Mouse (Mus musculus): ENCODE measurements around the gene Fdx1l. TPM values are rescaled to one million over a fixed set of nuclear protein-coding genes. Genes with fewer than 3 reads are reported as not detected.
A peak's percentile ranks its signal among the peaks of the same experiment; 100 is the strongest.
"Not testable (repeated sequence)": the region's sequence is repeated elsewhere in the genome, so short reads cannot be mapped to it uniquely, and the experiment has no call there.

Fdx1l gene
- polyA plus RNA-seq, 1 experiment from 2014 or later = 54.8 TPM

DNA sequence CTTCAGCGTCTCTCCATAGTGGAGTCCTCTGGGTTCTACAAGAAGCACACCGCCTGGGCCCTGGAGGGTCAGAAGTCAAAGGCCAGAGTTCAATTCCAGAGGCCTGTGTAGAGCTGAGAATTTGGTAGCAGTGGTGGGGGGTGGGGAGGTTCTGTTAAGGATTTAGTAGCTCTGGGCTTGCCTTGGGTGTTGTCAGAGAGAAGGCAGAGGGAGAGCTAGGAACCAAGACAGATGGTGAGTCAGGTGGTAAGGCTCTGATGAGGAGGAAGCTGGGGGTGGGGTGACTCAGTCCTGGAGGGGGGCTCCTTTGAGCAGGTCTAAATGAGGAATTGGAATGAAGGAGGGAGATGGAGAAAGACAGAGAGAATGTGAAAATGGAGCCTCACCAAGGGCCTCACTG lies 10.5 kb downstream of the Fdx1l start:
- H3K4me3 ChIP-seq = no peak overlapping the region
- 78% methylated on average over 2 of the region's 2 CpGs for WGBS
- H3K4me1 ChIP-seq = no peaks in the 10 kb centered on the region
- H3K36me3 ChIP-seq = peaks cover 42% of the 10 kb centered on the region
- H3K27ac ChIP-seq = no peak overlapping the region
- no peaks in the 10 kb centered on the region for H3K27me3 ChIP-seq
- no peak overlapping the region for H3K9ac ChIP-seq
- no peaks in the 10 kb centered on the region for H3K9me3 ChIP-seq
- H3K4me2 ChIP-seq (replicated peaks) = no peak overlapping the region
- no peak for ATAC-seq (ENCODE audit: low FRiP score, low read depth)

DNA sequence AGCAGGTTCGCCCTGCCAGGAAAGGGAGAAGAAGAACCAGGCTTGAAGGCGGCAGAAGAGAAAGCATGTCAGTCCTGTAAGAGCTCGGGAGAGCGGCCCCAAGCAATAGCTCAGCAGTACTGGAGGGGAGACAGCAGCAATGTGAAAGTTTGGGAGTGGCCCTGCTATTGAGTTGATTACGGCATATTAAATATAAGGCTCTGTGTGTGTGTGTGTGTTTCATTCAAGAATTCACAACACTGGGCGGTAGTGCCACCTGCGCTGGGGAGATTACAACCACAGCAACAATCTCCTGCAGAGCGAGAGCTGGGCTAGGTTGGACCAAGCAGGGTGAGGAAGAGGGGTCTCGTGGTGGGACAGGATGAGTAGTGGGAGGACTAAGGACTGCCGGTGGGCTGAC lies 21.8 kb downstream of the Fdx1l start:
- WGBS = 64% methylated on average over 10 of the region's 10 CpGs
- ATAC-seq (ENCODE audit: low FRiP score, low read depth) = no peak
- no peak overlapping the region for H3K4me3 ChIP-seq
- no peaks in the 10 kb centered on the region for H3K36me3 ChIP-seq
- no peak overlapping the region for H3K9ac ChIP-seq
- peaks cover 2% of the 10 kb centered on the region; the same call in 1 of the 2 replicates for H3K27me3 ChIP-seq
- no peaks in the 10 kb centered on the region for H3K9me3 ChIP-seq
- no peak overlapping the region for H3K4me2 ChIP-seq (replicated peaks)
- H3K4me1 ChIP-seq = no peaks in the 10 kb centered on the region
- no peak overlapping the region for H3K27ac ChIP-seq

DNA sequence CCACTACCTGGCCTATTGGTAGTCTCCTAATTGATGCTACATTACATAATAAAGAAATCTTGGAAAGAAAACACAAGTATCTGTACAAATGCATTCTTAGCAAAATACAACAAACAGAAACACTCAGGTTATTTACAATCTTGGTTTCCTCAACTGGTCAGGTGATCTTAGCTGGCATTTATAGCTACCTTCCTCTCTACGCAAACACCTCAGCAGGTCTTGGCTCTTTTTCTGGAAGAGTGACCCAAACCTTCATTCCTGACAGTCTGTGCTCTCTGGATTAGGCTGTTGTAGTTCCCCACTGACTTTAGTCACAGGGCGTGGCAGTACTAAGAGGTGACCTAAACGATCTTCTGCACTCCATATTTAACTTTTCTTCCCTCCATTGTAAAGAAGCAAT lies 28.2 kb downstream of the Fdx1l start:
- WGBS = 82% methylated on average over 3 of the region's 3 CpGs
- Histone ChIP-seq H3K4me1 (no peaks in the 10 kb centered on the region), H3K9me3 (no peaks in the 10 kb centered on the region), H3K36me3 (no peaks in the 10 kb centered on the region), H3K4me3 (no peak overlapping the region), H3K9ac (no peak overlapping the region), H3K27ac (no peak overlapping the region), H3K4me2 (replicated peaks) (no peak overlapping the region), H3K27me3 (peaks cover 6% of the 10 kb centered on the region)
- no peak for ATAC-seq (ENCODE audit: low FRiP score, low read depth)

DNA sequence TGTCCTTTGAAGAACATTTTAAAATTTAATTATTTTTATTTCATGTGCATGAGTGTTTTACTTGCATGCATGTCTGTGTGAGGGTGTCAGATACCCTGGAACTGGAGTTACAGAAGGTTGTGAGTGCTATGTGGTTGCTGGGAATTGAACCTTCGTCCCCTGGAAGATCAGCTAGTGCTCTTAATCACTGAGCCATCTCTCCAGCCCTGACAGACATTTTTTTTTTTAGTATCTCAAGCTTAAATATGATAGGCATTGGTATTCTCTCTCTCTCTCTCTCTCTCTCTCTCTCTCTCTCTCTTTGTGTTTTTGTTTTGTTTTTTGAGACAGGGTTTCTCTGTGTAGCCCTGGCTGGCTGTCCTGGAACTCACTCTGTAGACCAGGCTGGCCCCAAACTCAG lies 28.6 kb downstream of the Fdx1l start:
- not testable (repeated sequence) for ATAC-seq (ENCODE audit: low FRiP score, low read depth); H3K36me3 ChIP-seq; H3K4me2 ChIP-seq (replicated peaks); H3K4me3 ChIP-seq; H3K27ac ChIP-seq; H3K4me1 ChIP-seq; H3K9ac ChIP-seq; H3K9me3 ChIP-seq
- H3K27me3 ChIP-seq = peaks cover 10% of the 10 kb centered on the region
- 52% methylated on average over 1 of the region's 1 CpGs for WGBS

DNA sequence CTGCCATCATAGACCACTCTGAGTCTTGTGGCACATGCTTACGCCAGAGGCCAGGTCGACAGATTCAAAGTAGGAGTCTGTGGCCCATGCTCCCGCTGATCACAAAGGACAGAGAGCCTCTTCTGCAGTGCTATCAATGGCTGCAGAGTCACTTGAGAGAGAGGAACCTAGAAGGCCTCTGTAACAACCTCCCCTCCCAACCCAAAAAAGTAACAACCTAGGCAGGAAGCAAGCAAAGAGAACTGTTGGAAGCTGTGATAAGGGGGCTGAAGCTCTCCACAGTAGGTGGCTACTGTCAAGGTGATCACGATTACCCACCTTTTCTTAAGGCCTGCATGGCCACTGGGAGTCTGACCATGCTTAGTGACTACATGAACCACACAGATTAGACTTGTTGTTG lies 29.9 kb downstream of the Fdx1l start:
- Histone ChIP-seq H3K27ac (no peak overlapping the region), H3K27me3 (peaks cover 22% of the 10 kb centered on the region), H3K4me3 (no peak overlapping the region), H3K36me3 (no peaks in the 10 kb centered on the region), H3K9ac (no peak overlapping the region), H3K9me3 (0 out of 2 replicates have a peak, but pooled peaks cover 5% of the 10 kb centered on the region), H3K4me1 (no peaks in the 10 kb centered on the region), H3K4me2 (replicated peaks) (no peak overlapping the region)
- WGBS = 77% methylated on average over 4 of the region's 4 CpGs
- no peak for ATAC-seq (ENCODE audit: low FRiP score, low read depth)

DNA sequence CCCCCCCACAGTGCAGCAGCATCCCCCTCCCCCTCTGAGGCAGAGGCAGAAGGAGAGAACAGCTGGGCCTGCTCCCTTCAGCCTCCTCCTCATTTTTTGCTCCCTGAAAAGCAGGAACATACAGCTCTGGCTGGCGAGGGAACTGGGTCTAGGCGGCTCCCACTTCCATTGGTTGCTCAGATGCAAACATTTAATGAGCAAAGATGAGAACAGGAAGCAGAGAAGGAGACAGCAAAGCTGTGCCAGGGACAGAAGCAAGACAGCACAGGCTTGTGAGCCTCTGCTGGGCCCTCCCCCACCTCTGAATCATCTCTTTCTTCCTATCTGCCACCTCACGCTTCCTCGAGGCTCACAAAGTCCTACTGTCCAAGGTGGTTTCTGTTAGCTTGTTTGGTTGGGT lies 32.1 kb downstream of the Fdx1l start:
- peaks cover 17% of the 10 kb centered on the region for H3K4me1 ChIP-seq
- H3K36me3 ChIP-seq = no peaks in the 10 kb centered on the region
- ATAC-seq (ENCODE audit: low FRiP score, low read depth) = no peak
- no peak overlapping the region for H3K4me3 ChIP-seq
- H3K9me3 ChIP-seq = 0 out of 2 replicates have a peak, but pooled peaks cover 5% of the 10 kb centered on the region
- H3K4me2 ChIP-seq (replicated peaks) = no peak overlapping the region
- peaks cover 45% of the 10 kb centered on the region for H3K27me3 ChIP-seq
- no peak overlapping the region for H3K9ac ChIP-seq
- 37% methylated on average over 4 of the region's 4 CpGs for WGBS
- H3K27ac ChIP-seq = no peak overlapping the region

DNA sequence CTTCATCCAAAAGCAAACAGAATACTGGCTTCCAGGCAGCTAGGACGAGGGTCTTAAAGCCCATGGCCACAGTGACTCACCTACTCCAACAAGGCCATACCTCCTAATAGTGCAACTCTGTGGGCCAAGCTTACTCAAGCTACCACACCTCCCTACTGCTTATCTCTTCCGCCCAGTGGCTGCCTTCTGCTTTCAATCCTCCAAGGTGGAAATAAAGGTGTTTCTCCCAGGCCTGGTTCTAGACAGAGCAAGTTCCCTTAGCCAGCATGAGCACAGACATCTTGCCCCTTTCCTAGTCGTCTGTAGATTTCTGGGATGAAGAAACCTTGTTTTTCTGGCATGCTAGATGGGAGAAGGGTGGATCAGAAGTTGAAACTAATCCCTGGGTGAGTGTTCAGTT lies 33.6 kb downstream of the Fdx1l start:
- no peaks in the 10 kb centered on the region for H3K36me3 ChIP-seq
- no peak overlapping the region for H3K9ac ChIP-seq
- peaks cover 60% of the 10 kb centered on the region for H3K27me3 ChIP-seq
- 0 out of 2 replicates have a peak, but pooled peaks cover 5% of the 10 kb centered on the region for H3K9me3 ChIP-seq
- 73% methylated on average over 3 of the region's 3 CpGs for WGBS
- peaks cover 22% of the 10 kb centered on the region for H3K4me1 ChIP-seq
- no peak overlapping the region for H3K4me2 ChIP-seq (replicated peaks)
- no peak overlapping the region for H3K4me3 ChIP-seq
- no peak overlapping the region for H3K27ac ChIP-seq
- no peak for ATAC-seq (ENCODE audit: low FRiP score, low read depth)

DNA sequence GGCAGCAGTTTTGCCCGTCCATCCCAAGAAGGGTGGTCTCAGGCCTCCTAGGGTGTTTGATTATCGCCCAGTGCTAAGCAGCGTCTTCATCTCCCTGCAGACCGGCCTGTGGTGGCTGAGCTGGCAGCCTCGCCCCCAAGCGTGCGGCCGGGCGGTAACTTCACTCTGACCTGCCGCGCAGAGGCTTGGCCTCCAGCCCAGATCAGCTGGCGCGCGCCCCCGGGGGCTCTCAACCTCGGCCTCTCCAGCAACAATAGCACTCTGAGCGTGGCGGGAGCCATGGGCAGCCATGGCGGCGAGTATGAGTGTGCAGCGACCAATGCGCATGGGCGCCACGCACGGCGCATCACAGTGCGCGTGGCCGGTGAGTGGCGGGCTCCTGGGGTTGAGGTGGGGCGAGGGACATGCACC lies 35.9 kb downstream of the Fdx1l start:
- Histone ChIP-seq H3K4me1 (peaks cover 37% of the 10 kb centered on the region), H3K9me3 (0 out of 2 replicates have a peak, but pooled peaks cover 5% of the 10 kb centered on the region), H3K27me3 (peaks cover 83% of the 10 kb centered on the region), H3K4me2 (replicated peaks) (peak overlapping the region; percentile 70), H3K4me3 (peak overlapping the region; percentile 45), H3K36me3 (no peaks in the 10 kb centered on the region), H3K9ac (peak overlapping the region; percentile 51), H3K27ac (no peak overlapping the region)
- ATAC-seq (ENCODE audit: low FRiP score, low read depth) = no peak
- 2% methylated on average over 31 of the region's 31 CpGs for WGBS

DNA sequence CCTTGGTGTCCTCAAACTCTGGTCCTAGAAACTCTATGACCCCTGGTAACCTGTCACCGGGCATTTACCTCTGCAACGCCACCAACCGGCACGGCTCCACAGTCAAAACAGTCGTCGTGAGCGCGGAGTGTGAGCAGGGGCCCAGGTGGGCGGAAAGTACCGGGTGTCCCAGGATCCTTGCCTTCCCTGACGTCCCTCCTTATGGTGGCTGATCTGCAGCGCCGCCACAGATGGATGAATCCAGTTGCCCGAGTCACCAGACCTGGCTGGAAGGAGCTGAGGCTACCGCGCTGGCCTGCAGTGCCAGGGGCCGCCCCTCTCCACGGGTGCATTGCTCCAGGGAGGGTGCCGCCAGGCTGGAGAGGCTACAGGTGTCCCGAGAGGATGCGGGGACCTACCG lies 36.7 kb downstream of the Fdx1l start:
- Histone ChIP-seq H3K27me3 (peaks cover 91% of the 10 kb centered on the region), H3K9me3 (0 out of 2 replicates have a peak, but pooled peaks cover 5% of the 10 kb centered on the region), H3K27ac (no peak overlapping the region), H3K4me2 (replicated peaks) (peak overlapping the region; percentile 70), H3K9ac (no peak overlapping the region), H3K36me3 (no peaks in the 10 kb centered on the region), H3K4me1 (peaks cover 45% of the 10 kb centered on the region), H3K4me3 (peak overlapping the region; percentile 45)
- 3% methylated on average over 22 of the region's 22 CpGs for WGBS
- ATAC-seq (ENCODE audit: low FRiP score, low read depth) = no peak

DNA sequence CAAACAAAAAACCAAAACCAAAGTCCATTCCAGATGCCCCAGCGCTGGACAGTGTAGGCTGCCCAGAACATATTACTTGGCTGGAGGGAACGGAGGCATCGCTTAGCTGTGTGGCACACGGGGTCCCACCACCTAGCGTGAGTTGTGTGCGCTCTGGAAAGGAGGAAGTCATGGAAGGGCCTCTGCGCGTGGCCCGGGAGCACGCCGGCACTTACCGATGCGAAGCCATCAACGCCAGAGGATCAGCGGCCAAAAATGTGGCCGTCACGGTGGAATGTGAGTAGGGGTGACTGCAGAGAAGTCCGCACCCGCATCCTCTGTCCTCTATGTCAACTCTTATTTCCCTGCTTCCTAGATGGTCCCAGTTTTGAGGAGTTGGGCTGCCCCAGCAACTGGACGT lies 37.3 kb downstream of the Fdx1l start:
- ATAC-seq (ENCODE audit: low FRiP score, low read depth) = no peak
- Histone ChIP-seq H3K4me2 (replicated peaks) (no peak overlapping the region), H3K36me3 (no peaks in the 10 kb centered on the region), H3K9ac (no peak overlapping the region), H3K4me3 (no peak overlapping the region; the same call in 1 of the 2 replicates), H3K9me3 (0 out of 2 replicates have a peak, but pooled peaks cover 5% of the 10 kb centered on the region), H3K27me3 (peaks cover 95% of the 10 kb centered on the region), H3K4me1 (peaks cover 50% of the 10 kb centered on the region), H3K27ac (no peak overlapping the region)
- WGBS = 9% methylated on average over 20 of the region's 20 CpGs

DNA sequence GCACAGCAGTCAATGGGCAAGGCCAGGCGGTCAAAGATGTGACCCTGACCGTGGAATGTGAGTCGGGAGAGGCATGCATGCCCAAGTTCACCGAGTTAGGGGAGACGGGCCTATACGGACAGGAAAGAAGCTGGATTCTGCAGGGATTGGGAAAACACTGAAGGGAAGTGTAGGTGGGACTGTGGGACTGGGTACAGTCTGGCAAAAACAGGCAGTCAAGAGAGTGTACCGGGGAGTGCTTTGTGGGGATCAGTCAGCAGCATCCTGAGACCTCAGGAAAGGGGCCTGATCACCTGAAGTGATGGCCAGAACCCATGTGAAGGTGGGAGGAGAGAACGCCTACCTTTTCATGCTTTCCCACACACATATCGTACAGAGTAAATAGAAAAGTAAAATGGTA lies 37.8 kb downstream of the Fdx1l start:
- peaks cover 55% of the 10 kb centered on the region for H3K4me1 ChIP-seq
- ATAC-seq (ENCODE audit: low FRiP score, low read depth) = no peak
- H3K9ac ChIP-seq = no peak overlapping the region
- WGBS = 25% methylated on average over 9 of the region's 9 CpGs
- H3K9me3 ChIP-seq = 0 out of 2 replicates have a peak, but pooled peaks cover 5% of the 10 kb centered on the region
- peak overlapping the region; percentile 3; the same call in 1 of the 2 replicates for H3K4me3 ChIP-seq
- no peak overlapping the region for H3K27ac ChIP-seq
- no peak overlapping the region for H3K4me2 ChIP-seq (replicated peaks)
- H3K36me3 ChIP-seq = no peaks in the 10 kb centered on the region
- H3K27me3 ChIP-seq = peaks cover 96% of the 10 kb centered on the region

DNA sequence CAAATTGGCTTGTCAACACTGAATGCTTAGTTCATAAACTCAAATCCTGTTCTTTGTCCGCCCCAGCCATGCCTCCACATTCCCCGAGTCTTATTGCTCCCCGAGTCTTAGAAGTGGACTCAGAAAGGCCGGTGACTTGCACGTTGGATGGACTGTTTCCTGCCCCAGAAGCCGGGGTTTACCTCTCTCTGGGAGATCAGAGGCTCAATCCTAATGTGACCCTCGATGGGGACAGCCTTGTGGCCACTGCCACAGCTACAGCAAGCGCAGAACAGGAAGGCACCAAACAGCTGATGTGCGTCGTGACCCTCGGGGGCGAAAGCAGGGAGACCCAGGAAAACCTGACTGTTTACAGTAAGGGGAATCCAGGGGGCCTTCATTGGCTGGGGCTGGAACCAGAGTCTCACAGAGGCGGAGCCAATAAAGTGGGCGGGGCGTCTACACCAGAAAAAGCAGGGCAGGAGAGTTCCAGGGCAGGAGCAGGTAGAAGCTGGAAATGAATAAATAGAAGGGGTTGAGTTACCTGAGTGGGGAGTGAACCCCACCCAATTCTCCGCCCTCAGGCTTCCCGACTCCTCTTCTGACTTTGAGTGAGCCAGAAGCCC lies 38.8 kb downstream of the Fdx1l start:
- Histone ChIP-seq H3K27me3 (peaks cover 96% of the 10 kb centered on the region), H3K4me3 (0 out of 2 replicates have a peak overlapping the region, but pooled peaks have one; percentile 1), H3K9ac (no peak overlapping the region), H3K4me1 (peaks cover 65% of the 10 kb centered on the region), H3K9me3 (0 out of 2 replicates have a peak, but pooled peaks cover 5% of the 10 kb centered on the region), H3K36me3 (no peaks in the 10 kb centered on the region), H3K27ac (no peak overlapping the region), H3K4me2 (replicated peaks) (no peak overlapping the region)
- 2% methylated on average over 17 of the region's 17 CpGs for WGBS
- ATAC-seq (ENCODE audit: low FRiP score, low read depth) = no peak

DNA sequence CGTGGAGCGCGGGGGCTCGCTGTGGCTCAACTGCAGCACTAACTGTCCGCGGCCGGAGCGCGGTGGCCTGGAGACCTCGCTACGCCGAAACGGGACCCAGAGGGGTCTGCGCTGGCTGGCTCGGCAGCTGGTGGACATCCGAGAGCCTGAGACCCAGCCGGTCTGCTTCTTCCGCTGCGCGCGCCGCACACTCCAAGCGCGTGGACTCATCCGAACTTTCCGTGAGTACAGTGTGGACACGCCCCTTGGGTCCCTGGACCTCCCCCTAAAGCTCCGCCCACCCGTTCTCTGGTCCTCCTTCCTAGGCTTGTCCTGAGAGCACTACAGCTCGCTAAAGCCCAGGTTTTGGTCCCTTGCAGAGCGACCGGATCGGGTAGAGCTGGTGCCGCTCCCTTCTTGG lies 40.3 kb downstream of the Fdx1l start:
- Histone ChIP-seq H3K4me3 (peak overlapping the region; percentile 53), H3K4me1 (peaks cover 71% of the 10 kb centered on the region), H3K4me2 (replicated peaks) (peak overlapping the region; percentile 94), H3K27ac (no peak overlapping the region), H3K9ac (peak overlapping the region; percentile 61), H3K9me3 (no peaks in the 10 kb centered on the region), H3K36me3 (no peaks in the 10 kb centered on the region), H3K27me3 (peaks cover 96% of the 10 kb centered on the region)
- under 1% methylated on average over 34 of the region's 34 CpGs for WGBS
- ATAC-seq (ENCODE audit: low FRiP score, low read depth) = peak; percentile 70

Measured in limb, embryonic 13.5 days (tissue).